Mouse (Mus musculus) heart, embryonic 11.5 days (tissue): ENCODE measurements around the gene Rnf138rt1. TPM values are rescaled to one million over a fixed set of nuclear protein-coding genes. Genes with fewer than 3 reads are reported as not detected.

Experiments used
- ATAC-seq: fragments of 200-750 bp; cut with Nextera tagmentation; replicated peaks from 2 replicates; pipeline ENCODE4 v1.8.0; 2017; ENCODE audit warnings: moderate library complexity; ENCODE audit not compliant: insufficient number of reproducible peaks, low FRiP score, low TSS enrichment
- H3K27ac ChIP-seq: fragments of 300-500 bp; sonication (generic); 2 replicates; pipeline ENCODE4 v1.5.1; 2014; ENCODE audit warnings: mild to moderate bottlenecking, low read depth, low read length
- H3K27me3 ChIP-seq: fragments of 300-500 bp; sonication (generic); 2 replicates; pipeline ENCODE4 v1.6.1; 2014; ENCODE audit warnings: mild to moderate bottlenecking, low read length, mixed read lengths; ENCODE audit not compliant: control insufficient read depth, insufficient read depth
- H3K36me3 ChIP-seq: fragments of 300-500 bp; sonication (generic); 2 replicates; pipeline ENCODE4 v1.6.1; 2014; ENCODE audit warnings: mild to moderate bottlenecking, low read length, moderate library complexity, mixed read lengths; ENCODE audit not compliant: control insufficient read depth, insufficient read depth
- H3K4me1 ChIP-seq: fragments of 300-500 bp; sonication (generic); 2 replicates; pipeline ENCODE4 v1.6.1; 2014; ENCODE audit warnings: low read length; ENCODE audit not compliant: control insufficient read depth, insufficient read depth
- H3K4me2 ChIP-seq: fragments of 300-500 bp; sonication (generic); 2 replicates; pipeline ENCODE4 v1.6.1; 2014; ENCODE audit warnings: mild to moderate bottlenecking, moderate library complexity
- H3K4me3 ChIP-seq: fragments of 300-500 bp; sonication (generic); 2 replicates; pipeline ENCODE4 v1.5.1; 2014; ENCODE audit warnings: low read depth, low read length
- H3K9ac ChIP-seq: fragments of 300-500 bp; sonication (generic); 2 replicates; pipeline ENCODE4 v1.6.1; 2014; ENCODE audit warnings: mild to moderate bottlenecking, low read depth, low read length, moderate library complexity
- H3K9me3 ChIP-seq: fragments of 300-500 bp; sonication (generic); replicated peaks from 2 replicates; pipeline ENCODE4 v1.6.1; 2016; ENCODE audit warnings: low read length; ENCODE audit not compliant: control insufficient read depth
- WGBS: fragments of 180-500 bp; shearing (Covaris S2); extraction: QIAGEN DNeasy Blood & Tissue Kit; methylation state at CpG from one replicate; pipeline ENCODE4 v1.1.7; 2014; ENCODE audit not compliant: insufficient replicate concordance; 5-methylcytosine and 5-hydroxymethylcytosine counted together
- polyA plus RNA-seq: library from polyadenylated mRNA; unstranded; fragments of >200 nt; fragmentation: Nextera tagmentation; extraction: Ambion mirVana; gene quantifications from 2 replicates; pipeline ENCODE4 v1.2.1, GENCODE M21; 2014

The Rnf138rt1 gene
- polyA plus RNA-seq, 1 experiment from 2014 or later = not detected

DNA sequence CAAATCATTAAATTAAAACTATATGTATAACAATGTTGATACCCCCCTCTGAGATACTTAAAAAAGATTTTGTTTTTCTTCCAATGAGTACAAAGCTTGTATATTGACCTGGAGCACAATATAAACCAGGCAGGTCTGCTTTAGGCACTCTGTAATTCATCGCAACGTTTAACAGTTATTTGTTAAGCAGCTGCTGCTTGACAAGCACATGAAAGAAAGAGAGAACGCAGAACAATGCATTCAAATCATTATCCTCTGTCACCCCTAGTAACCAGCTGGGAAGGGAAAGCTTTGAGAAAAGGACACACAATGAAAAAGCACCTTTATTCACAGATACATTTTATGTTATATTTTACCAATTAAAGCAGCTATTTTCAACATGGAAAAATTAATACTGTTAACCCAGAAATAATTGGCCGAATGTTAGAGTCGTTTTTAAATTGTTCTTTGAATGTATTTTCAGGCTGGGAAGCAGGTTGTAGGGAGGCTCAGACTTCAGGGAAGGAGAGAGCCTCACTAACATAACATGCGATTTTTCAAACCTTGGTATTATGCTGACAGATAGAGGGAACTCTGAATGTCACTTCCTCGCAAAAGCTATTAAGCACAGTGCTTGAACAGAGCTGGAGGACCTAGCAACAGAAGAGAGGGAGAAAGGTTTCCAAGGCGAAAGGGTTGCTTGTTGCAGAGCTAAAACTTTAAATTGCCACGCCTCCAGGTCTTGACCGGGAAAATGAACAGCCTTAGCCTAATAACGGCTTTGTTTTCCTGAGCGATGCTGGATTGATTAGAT, 38.1 kb downstream of the Rnf138rt1 start:
- Histone ChIP-seq H3K27me3 (no peaks in the 10 kb centered on the region), H3K9me3 (no peaks in the 10 kb centered on the region), H3K4me1 (no peaks in the 10 kb centered on the region), H3K4me3 (no peak overlapping the region), H3K9ac (no peak overlapping the region), H3K36me3 (no peaks in the 10 kb centered on the region), H3K4me2 (no peak overlapping the region), H3K27ac (no peak overlapping the region)
- ATAC-seq = no peak
- 62% methylated on average over 12 of the region's 12 CpGs for WGBS

DNA sequence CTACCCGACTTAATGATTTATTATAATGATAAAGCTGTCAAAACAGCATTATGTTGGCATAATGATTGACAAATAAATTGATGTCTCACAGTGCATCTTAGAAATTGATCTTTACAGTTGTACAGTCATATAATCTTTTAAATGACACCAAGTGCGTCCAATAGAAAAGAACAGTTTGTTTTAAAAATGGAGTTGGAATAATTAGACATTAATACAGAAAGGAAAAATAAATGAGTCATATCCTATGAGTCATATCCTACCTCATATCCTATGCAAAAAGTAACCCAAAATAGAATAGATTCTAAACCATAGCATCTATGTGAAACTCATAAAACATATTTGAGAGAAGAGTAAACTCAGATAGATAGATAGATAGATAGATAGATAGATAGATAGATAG, 40.5 kb downstream of the Rnf138rt1 start:
- Histone ChIP-seq H3K27me3 (no peaks in the 10 kb centered on the region), H3K4me2 (no peak overlapping the region), H3K27ac (no peak overlapping the region), H3K4me1 (no peaks in the 10 kb centered on the region), H3K9ac (no peak overlapping the region), H3K9me3 (no peaks in the 10 kb centered on the region), H3K36me3 (no peaks in the 10 kb centered on the region), H3K4me3 (no peak overlapping the region)
- WGBS = 64% methylated on average over 2 of the region's 2 CpGs
- no peak for ATAC-seq

Other genes with a start within 250 kb of the Rnf138rt1 start
- gene Grpr, start 211.7 kb downstream of the Rnf138rt1 start, polyA plus RNA-seq = 0.16 TPM in 1 of 2 replicates, not detected in the other
- 20.1 and 26.0 TPM in 2 replicates for gene Ap1s2, start 147.7 kb upstream of the Rnf138rt1 start, polyA plus RNA-seq
- 35.3 and 37.3 TPM in 2 replicates for gene Zrsr2, start 197.3 kb upstream of the Rnf138rt1 start, polyA plus RNA-seq